In the genomic region with DNA sequence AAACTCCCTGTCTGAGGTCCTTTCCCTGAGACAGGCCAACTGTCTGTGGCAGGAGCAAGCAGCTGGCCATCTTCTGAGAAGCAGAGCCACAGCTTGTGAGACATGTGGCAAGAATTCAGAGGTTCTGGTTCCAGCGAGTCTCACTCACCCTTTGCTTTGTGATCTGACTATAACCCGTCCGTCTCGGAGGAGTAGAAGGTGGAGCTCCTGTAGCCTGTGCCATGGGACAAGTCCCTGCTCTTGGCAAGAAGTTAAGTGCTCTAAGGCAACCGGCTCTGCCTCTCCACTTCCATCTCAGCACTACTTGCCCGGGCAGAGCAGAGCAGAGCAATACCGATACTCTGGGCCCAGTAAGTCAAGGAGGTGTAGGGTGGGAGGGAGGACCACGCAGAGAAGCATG, we compare ENCODE assay signal across 30 mouse cellular contexts. TPM values are rescaled to one million over a fixed set of nuclear protein-coding genes. Genes with fewer than 3 reads are reported as not detected.
DNase-seq lines count a peak whose midpoint lies in the region; ATAC-seq lines count a peak whose summit lies in the region.
"Had no signal": no experiment of that assay in that cellular context is flagged by ENCODE, and none has a peak within 500 bp of the region (broad histone marks: within the 10 kb centered on the region; RNA-seq: fewer than 3 reads in every experiment).

No protein-coding gene starts in this region.

- no peaks in the 10 kb centered on the region for H3K9me3 ChIP-seq in forebrain, embryonic 13.5 days (replicated peaks)
- H3K9me3 ChIP-seq in forebrain, embryonic 11.5 days (ENCODE audit: control insufficient read depth, low read length), result no peaks in the 10 kb centered on the region
- no peaks in the 10 kb centered on the region for H3K9me3 ChIP-seq in midbrain, embryonic 13.5 days
- H3K9me3 ChIP-seq in midbrain, embryonic 15.5 days, result no peaks in the 10 kb centered on the region
- H3K9me3 ChIP-seq: embryonic facial prominence, embryonic 15.5 days; G1E; heart, embryonic 10.5 days; heart, embryonic 15.5 days; limb, embryonic 13.5 days; lung, embryonic 15.5 days; midbrain, embryonic 10.5 days; neural tube, embryonic 12.5 days had no signal

- no peaks in the 10 kb centered on the region for H3K27me3 ChIP-seq in forebrain, embryonic 13.5 days
- no peaks in the 10 kb centered on the region for H3K27me3 ChIP-seq in forebrain, embryonic 11.5 days (ENCODE audit: control insufficient read depth, insufficient read depth, low read length)
- H3K27me3 ChIP-seq in midbrain, embryonic 13.5 days, result no peaks in the 10 kb centered on the region
- no peaks in the 10 kb centered on the region for H3K27me3 ChIP-seq in midbrain, embryonic 15.5 days (replicated peaks)
- H3K27me3 ChIP-seq: embryonic facial prominence, embryonic 15.5 days; heart, embryonic 15.5 days; limb, embryonic 13.5 days; lung, embryonic 15.5 days; neural tube, embryonic 12.5 days had no signal

- DNase-seq in cerebellum, postnatal 10 days, result peak; percentile 61 to 68
- no peak for DNase-seq in forebrain, embryonic 11.5 days (ENCODE audit: low spot score)
- DNase-seq in urinary bladder, postnatal 4 days (ENCODE audit: low spot score in 2 of 2), result no peak
- DNase-seq: adrenal gland, adult 8-10 months; embryo, embryonic 11 days; gastrocnemius, postnatal 25 days; heart, adult 11 months; kidney, adult 9 months; kidney, postnatal 10 days; right cerebral cortex, adult 18-20 months; spleen, adult 18-20 months; thymus, adult 18-20 months; thymus, postnatal 25 days had no signal

- H3K27ac ChIP-seq in forebrain, embryonic 13.5 days, result peak overlapping the region; percentile 87
- no peak overlapping the region for H3K27ac ChIP-seq in forebrain, embryonic 11.5 days (ENCODE audit: low read depth, low read length)
- 0 out of 2 replicates have a peak overlapping the region, but pooled peaks have one; percentile 49 for H3K27ac ChIP-seq in midbrain, embryonic 13.5 days
- H3K27ac ChIP-seq in midbrain, embryonic 15.5 days, result no peak overlapping the region; the same call in 1 of the 2 replicates
- H3K27ac ChIP-seq: embryonic facial prominence, embryonic 15.5 days; heart, embryonic 10.5 days; heart, embryonic 15.5 days; left cerebral cortex, adult 2 months; limb, embryonic 13.5 days; lung, embryonic 15.5 days; neural tube, embryonic 12.5 days; stomach, postnatal 0 days had no signal

- 93% methylated on average over 8 of the region's 8 CpGs for WGBS in forebrain, embryonic 13.5 days
- WGBS in forebrain, embryonic 11.5 days, result 96% methylated on average over 8 of the region's 8 CpGs
- 89% methylated on average over 8 of the region's 8 CpGs for WGBS in midbrain, embryonic 13.5 days
- 92% methylated on average over 8 of the region's 8 CpGs for WGBS in midbrain, embryonic 15.5 days

- no peak overlapping the region for H3K4me3 ChIP-seq in forebrain, embryonic 13.5 days
- no peak overlapping the region for H3K4me3 ChIP-seq in forebrain, embryonic 11.5 days (ENCODE audit: low read depth, low read length)
- H3K4me3 ChIP-seq in midbrain, embryonic 13.5 days (replicated peaks), result no peak overlapping the region
- no peak overlapping the region for H3K4me3 ChIP-seq in midbrain, embryonic 15.5 days
- H3K4me3 ChIP-seq: embryonic facial prominence, embryonic 15.5 days; heart, embryonic 10.5 days; heart, embryonic 15.5 days; left cerebral cortex, adult 2 months; limb, embryonic 13.5 days; lung, embryonic 15.5 days; midbrain, embryonic 10.5 days; myocyte; neural tube, embryonic 12.5 days had no signal

- peaks cover 36% of the 10 kb centered on the region for H3K4me1 ChIP-seq in forebrain, embryonic 13.5 days
- H3K4me1 ChIP-seq in forebrain, embryonic 11.5 days (replicated peaks; ENCODE audit: control insufficient read depth, insufficient read depth, low read length), result no peaks in the 10 kb centered on the region
- peaks cover 32% of the 10 kb centered on the region for H3K4me1 ChIP-seq in midbrain, embryonic 13.5 days (replicated peaks)
- H3K4me1 ChIP-seq in midbrain, embryonic 15.5 days, result peaks cover 6% of the 10 kb centered on the region
- H3K4me1 ChIP-seq: embryonic facial prominence, embryonic 15.5 days; limb, embryonic 13.5 days; lung, embryonic 15.5 days had no signal

- H3K9ac ChIP-seq in forebrain, embryonic 13.5 days, result no peak overlapping the region
- no peak overlapping the region for H3K9ac ChIP-seq in forebrain, embryonic 11.5 days (ENCODE audit: low read length)
- H3K9ac ChIP-seq in midbrain, embryonic 13.5 days (replicated peaks), result no peak overlapping the region
- H3K9ac ChIP-seq in midbrain, embryonic 15.5 days, result no peak overlapping the region
- H3K9ac ChIP-seq: embryonic facial prominence, embryonic 15.5 days; heart, embryonic 15.5 days; limb, embryonic 13.5 days; lung, embryonic 15.5 days; neural tube, embryonic 12.5 days had no signal

- peaks cover 10% of the 10 kb centered on the region; the same call in 1 of the 2 replicates for H3K36me3 ChIP-seq in forebrain, embryonic 13.5 days (ENCODE audit: poor library complexity, severe bottlenecking)
- H3K36me3 ChIP-seq in forebrain, embryonic 11.5 days (ENCODE audit: control insufficient read depth, insufficient read depth, low read length), result no peaks in the 10 kb centered on the region
- peaks cover 42% of the 10 kb centered on the region for H3K36me3 ChIP-seq in midbrain, embryonic 13.5 days
- peaks cover 8% of the 10 kb centered on the region; the same call in 1 of the 2 replicates for H3K36me3 ChIP-seq in midbrain, embryonic 15.5 days (replicated peaks)
- H3K36me3 ChIP-seq: embryonic facial prominence, embryonic 15.5 days; G1E; heart, embryonic 10.5 days; heart, embryonic 15.5 days; limb, embryonic 13.5 days; lung, embryonic 15.5 days; midbrain, embryonic 10.5 days had no signal

- H3K4me2 ChIP-seq in forebrain, embryonic 13.5 days, result no peak overlapping the region
- H3K4me2 ChIP-seq in forebrain, embryonic 11.5 days (ENCODE audit: low read depth, low read length, severe bottlenecking), result no peak overlapping the region
- H3K4me2 ChIP-seq in midbrain, embryonic 13.5 days (replicated peaks), result no peak overlapping the region
- H3K4me2 ChIP-seq in midbrain, embryonic 15.5 days, result no peak overlapping the region
- H3K4me2 ChIP-seq: embryonic facial prominence, embryonic 15.5 days; heart, embryonic 15.5 days; limb, embryonic 13.5 days; liver, embryonic 11.5 days; lung, embryonic 15.5 days; neural tube, embryonic 12.5 days had no signal

- no peak for ATAC-seq in cerebellum, adult (ENCODE audit: insufficient number of reproducible peaks, low FRiP score, low TSS enrichment)
- ATAC-seq in forebrain, embryonic 13.5 days, result no peak
- no peak for ATAC-seq in forebrain, embryonic 11.5 days (replicated peaks; ENCODE audit: low FRiP score)
- no peak for ATAC-seq in midbrain, embryonic 13.5 days
- no peak for ATAC-seq in midbrain, embryonic 15.5 days (replicated peaks)
- ATAC-seq: intestine, postnatal 0 days had no signal

RNA-seq across cellular contexts. Expression of a gene that starts 27.9 kb away (rescaled TPM):
- 53.6 and 68.9 TPM in 2 replicates for polyA plus RNA-seq in forebrain, embryonic 13.5 days (2015; fragmentation: Nextera tagmentation; extraction: Ambion mirVana)
- polyA plus RNA-seq in forebrain, embryonic 11.5 days (2014; fragmentation: Nextera tagmentation; extraction: Ambion mirVana), result 15.3 and 16.9 TPM in 2 replicates
- 63.2 and 90.2 TPM in 2 replicates for polyA plus RNA-seq in midbrain, embryonic 13.5 days (2015; fragmentation: Nextera tagmentation; extraction: Ambion mirVana)
- 38.9 and 44.0 TPM in 2 replicates for polyA plus RNA-seq in midbrain, embryonic 15.5 days (2015; fragmentation: Nextera tagmentation; extraction: Ambion mirVana)
- polyA plus RNA-seq: G1E, myocyte had no signal

Comparison
In these comparisons a context has a peak if more than half of its experiments do, and no peak if none do; other contexts are left out.
1. H3K27ac ChIP-seq: peak in forebrain, embryonic 13.5 days (single experiment) and midbrain, embryonic 13.5 days (single experiment); none in forebrain, embryonic 11.5 days (single experiment) and midbrain, embryonic 15.5 days (single experiment).
2. DNase-seq: peak in cerebellum, postnatal 10 days (2 of 2); none in forebrain, embryonic 11.5 days (single experiment) and urinary bladder, postnatal 4 days (0 of 2).